Mouse (Mus musculus): ENCODE measurements around the gene Capza2.

Capza2 gene

GRCm38 (mm10) chr6:17635615-17636284 is at the start of gene Capza2:
Gene Capza2, plus strand, starts transcription at chr6:17636234.
- peak in 1 of 2 experiments; percentile 15 for DNase-seq (ENCODE audit: low spot score in 2 of 2)

GRCm38 (mm10) chr6:17589049-17589952 is 46.7 kb upstream of the Capza2 start:
- DNase-seq (ENCODE audit: low spot score in 2 of 2) = peak; percentile 64 to 83

- no peak for DNase-seq (ENCODE audit: low spot score in 2 of 2)
Measured at GRCm38 (mm10) chr6:17589953-17590627, 45.9 kb upstream of the Capza2 start.

GRCm38 (mm10) chr6:17593971-17594370 is 42.1 kb upstream of the Capza2 start:
- no peak for DNase-seq (ENCODE audit: low spot score in 2 of 2)

- DNase-seq (ENCODE audit: low spot score in 2 of 2) = no peak
Measured at GRCm38 (mm10) chr6:17595712-17596462, 40.1 kb upstream of the Capza2 start.

- DNase-seq (ENCODE audit: low spot score in 2 of 2) = no peak
Measured at GRCm38 (mm10) chr6:17599373-17599772, 36.7 kb upstream of the Capza2 start.

GRCm38 (mm10) chr6:17601526-17601925 is 34.5 kb upstream of the Capza2 start:
- DNase-seq (ENCODE audit: low spot score in 2 of 2) = no peak

- no peak for DNase-seq (ENCODE audit: low spot score in 2 of 2)
Measured at GRCm38 (mm10) chr6:17606915-17607314, 29.1 kb upstream of the Capza2 start.

GRCm38 (mm10) chr6:17611352-17612010 is 24.6 kb upstream of the Capza2 start:
- DNase-seq (ENCODE audit: low spot score in 2 of 2) = no peak

- no peak for DNase-seq (ENCODE audit: low spot score in 2 of 2)
Measured at GRCm38 (mm10) chr6:17612652-17613051, 23.4 kb upstream of the Capza2 start.

- no peak for DNase-seq (ENCODE audit: low spot score in 2 of 2)
Measured at GRCm38 (mm10) chr6:17620823-17621222, 15.2 kb upstream of the Capza2 start.

GRCm38 (mm10) chr6:17621436-17621835 is 14.6 kb upstream of the Capza2 start:
- DNase-seq (ENCODE audit: low spot score in 2 of 2) = no peak

GRCm38 (mm10) chr6:17628701-17629455 is 7.2 kb upstream of the Capza2 start:
- DNase-seq (ENCODE audit: low spot score in 2 of 2) = no peak

GRCm38 (mm10) chr6:17629756-17630155 is 6.3 kb upstream of the Capza2 start:
- no peak for DNase-seq (ENCODE audit: low spot score in 2 of 2)

GRCm38 (mm10) chr6:17631611-17632010 is 4.4 kb upstream of the Capza2 start:
- DNase-seq (ENCODE audit: low spot score in 2 of 2) = no peak

GRCm38 (mm10) chr6:17633819-17634218 is 2.2 kb upstream of the Capza2 start:
- DNase-seq (ENCODE audit: low spot score in 2 of 2) = no peak

- DNase-seq (ENCODE audit: low spot score in 2 of 2) = no peak
Measured at GRCm38 (mm10) chr6:17634992-17635391, 1.0 kb upstream of the Capza2 start.

GRCm38 (mm10) chr6:17636764-17637170 is 733 bp downstream of the Capza2 start:
- peak; percentile 96 to 98 for DNase-seq (ENCODE audit: low spot score in 2 of 2)

GRCm38 (mm10) chr6:17637205-17638203 is 1.5 kb downstream of the Capza2 start:
- DNase-seq (ENCODE audit: low spot score in 2 of 2) = peak; percentile 27 to 67

Data from spleen, postnatal 4 days (tissue).